Mouse (Mus musculus) embryo, embryonic 10 days (tissue): ENCODE measurements at regions not wholly inside any gene's neighbourhood (a gene's known extent, or its start where the extent isn't known, plus 50 kb on each side); places are given as distances from the start of the nearest gene placed in this dataset.
"Not testable (repeated sequence)": the region's sequence is repeated elsewhere in the genome, so short reads cannot be mapped to it uniquely, and the experiment has no call there.

ENCODE experiments used
- DNase-seq: peaks from one replicate; pipeline ENCODE4 v3.0.0-alpha.2; 2015; ENCODE audit warnings: low spot score

- DNase-seq = no peak
Observed at GRCm38 (mm10) chr9:41446431-41447203, 285.1 kb upstream of the Ubash3b start.

- no peak for DNase-seq
Observed at GRCm38 (mm10) chr9:41442418-41442817, 280.9 kb upstream of the Ubash3b start.

DNA sequence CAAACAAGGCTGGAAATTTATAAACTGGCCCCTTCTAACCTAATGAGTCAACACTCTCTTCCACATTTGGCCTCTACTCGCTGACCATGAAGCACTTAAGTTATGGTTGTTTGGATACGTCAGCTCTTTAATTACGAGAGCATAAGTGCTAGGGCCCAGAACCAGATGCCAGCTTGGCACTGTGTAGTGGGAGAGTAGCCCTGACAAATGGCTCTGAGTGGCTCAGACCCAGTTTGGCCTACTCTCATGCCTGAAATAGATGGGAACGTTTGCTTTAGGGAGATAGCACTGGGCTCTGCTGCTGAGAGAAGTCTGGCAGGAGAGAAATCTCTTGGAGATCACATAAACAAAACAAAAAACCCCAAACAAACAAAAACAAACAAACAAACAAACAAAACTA lies 278.5 kb upstream of the Ubash3b start:
- no peak for DNase-seq

DNA sequence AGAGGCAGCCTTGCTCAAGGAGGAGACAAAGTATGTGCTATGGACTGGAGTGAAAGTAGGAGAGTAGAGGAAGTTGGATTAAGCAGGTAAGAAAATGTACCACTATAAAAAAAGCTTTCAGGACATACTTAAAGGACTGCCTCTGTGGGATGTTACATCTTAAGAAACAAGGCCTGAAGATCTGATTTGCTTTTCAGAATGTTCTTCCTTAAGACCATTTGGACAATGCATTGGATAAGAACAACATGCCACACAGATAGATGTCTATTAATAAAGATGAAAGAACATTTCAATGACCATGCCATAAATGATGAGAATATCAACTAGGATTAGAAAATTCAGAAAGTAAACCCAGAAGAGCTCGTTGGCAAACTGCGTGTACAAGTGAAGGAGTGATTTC lies 276.6 kb upstream of the Ubash3b start:
- no peak for DNase-seq

- no peak for DNase-seq
Observed at GRCm38 (mm10) chr9:41430391-41431343, 269.2 kb upstream of the Ubash3b start.

DNA sequence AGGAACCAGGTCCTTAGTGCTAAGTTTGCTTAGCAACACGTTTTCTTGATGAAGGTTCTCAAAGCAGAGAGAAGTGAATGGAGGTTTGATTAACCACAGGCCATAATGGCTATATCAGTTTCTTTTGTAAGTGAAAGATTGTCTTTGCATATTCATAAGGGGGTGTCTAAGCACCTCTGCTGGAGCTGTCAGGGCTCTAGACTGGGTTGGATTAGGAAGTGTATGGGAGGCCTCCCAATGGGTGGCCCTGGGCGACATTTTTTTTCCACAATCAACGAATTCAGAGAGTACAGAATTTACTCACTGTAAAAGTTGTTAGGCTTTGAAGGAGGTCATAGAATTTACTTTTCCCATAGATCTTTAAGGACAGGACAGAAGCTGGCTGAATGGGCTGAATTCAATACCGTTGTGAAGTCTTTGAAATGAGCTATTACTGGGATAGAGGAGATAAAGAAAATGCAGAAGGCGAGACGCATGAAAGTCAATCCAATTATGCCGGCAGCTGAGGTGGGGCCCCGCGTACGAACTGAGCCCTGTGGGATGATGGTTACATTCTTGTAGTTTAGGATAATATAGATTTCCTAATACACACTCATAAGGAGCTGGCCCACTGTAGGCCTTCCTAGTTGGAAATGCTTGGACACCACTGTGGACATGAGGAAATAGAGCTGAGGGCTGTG lies 268.4 kb upstream of the Ubash3b start:
- DNase-seq = no peak

- DNase-seq = no peak
Observed at GRCm38 (mm10) chr9:41429236-41429635, 267.7 kb upstream of the Ubash3b start.

DNA sequence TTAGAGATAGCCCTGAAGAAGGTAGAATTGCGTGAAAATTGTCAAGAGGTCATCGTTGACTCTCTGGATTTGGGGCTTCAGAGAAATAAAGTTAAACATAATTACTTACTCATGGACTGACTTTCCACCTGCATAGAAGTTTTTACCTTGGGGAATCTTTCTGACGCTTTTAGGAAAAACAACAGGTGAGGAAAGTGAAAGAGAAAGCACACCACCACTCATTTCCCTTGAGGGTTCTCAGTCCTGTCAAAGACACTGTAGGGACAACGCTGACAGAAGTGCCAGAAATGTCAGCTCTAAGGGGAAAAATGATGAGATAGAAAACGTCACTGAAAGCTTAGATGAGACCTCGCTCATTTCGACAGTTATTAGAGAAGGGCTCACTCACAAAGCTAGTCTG lies 265.2 kb upstream of the Ubash3b start:
- no peak for DNase-seq

DNA sequence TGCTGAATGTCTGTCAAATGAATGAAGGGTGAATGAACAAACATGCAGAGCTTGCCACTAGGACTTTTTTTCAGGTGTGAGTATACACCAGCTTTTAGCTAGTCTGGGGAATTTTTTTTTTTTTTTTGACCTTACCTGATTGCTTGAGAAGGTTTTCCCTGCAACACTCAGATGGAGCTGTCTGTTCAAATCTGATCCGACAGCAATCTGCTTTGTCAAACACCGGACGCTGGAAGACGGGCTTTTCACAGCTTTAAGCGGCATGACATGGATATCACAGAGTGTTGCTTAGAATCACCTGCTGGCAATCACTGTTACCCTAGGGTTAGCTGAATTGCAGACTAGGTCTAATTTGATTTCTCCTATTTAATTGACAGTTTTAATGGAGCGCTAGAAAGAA lies 263.7 kb upstream of the Ubash3b start:
- no peak for DNase-seq

DNA sequence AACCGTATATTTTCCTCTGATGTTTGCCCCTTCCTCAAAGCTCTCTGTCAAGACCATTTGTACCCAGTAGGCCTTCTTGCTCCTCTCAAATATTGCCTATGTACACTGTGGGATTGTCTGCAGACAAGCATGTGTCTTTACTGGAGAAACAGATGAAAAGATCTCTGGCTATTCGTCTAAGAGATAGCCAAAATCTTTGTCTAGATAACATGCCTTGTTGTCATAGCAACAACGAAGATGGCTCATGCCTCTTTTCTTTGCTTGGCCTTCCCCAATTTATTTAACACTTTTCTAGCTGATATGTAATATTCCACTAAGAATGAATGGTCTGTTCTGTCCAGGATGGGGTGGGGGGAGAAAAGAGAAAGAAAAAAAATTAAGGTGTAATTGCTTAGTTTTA lies 252.3 kb upstream of the Ubash3b start:
- no peak for DNase-seq

DNA sequence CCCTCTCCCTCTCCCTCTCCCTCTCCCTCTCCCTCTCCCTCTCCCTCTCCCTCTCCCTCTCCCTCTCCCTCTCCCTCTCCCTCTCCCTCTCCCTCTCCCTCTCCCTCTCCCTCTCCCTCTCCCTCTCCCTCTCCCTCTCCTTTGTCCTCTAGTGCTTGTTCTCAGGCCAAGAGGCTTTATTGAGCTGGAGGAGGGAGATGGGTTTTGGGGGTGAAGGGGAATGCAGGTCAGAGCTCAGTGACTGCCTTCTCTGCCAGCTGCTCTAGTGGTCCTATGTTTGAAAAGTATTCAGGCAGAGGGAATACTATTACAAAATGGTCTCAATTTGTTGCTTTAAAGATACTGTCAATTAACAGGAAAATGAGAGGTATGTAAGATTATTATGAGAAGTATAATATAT lies 251.6 kb upstream of the Ubash3b start:
- not testable (repeated sequence) for DNase-seq

GRCm38 (mm10) chr9:41412174-41412757 lies 250.8 kb upstream of the Ubash3b start:
- DNase-seq = no peak

DNA sequence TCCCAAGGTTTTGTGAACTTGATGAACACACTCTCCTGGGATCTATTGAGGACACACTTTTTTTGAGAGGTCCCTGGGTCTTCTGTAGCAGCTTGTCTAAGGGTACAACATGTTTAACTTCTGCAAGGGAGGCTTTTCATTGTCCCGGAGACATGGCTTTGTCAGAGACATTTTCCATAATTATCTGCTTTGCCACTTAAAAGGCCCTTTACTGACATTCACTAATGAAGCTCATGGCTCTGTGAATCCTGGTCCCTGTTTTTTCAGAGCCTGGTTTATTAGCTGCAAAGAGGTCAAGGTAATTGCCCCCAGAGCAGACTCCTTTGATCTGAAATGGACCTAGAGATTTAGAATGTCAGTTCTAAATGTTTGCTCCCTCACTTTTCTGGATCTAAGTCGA lies 246.8 kb upstream of the Ubash3b start:
- DNase-seq = no peak

DNA sequence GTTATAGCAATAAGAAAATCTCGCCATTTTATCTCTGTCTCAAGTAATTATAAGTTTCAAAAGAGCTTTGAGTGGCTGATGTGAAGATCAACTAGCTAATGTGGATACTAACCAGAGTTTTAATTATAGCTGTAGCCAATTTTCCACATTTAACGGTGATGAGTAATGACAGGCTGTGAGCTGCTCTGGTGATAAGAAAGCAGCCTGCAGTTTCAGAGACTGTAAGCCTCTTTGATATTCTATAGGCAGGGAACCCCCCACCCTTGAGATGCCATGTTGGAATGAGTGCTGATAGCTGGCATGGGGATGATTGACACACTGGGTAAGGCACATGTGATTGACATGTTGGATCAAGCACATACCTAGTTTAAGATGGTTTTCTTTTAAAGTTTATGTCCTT lies 245.6 kb upstream of the Ubash3b start:
- DNase-seq = no peak

- DNase-seq = no peak
Observed at GRCm38 (mm10) chr9:41402942-41403341, 241.4 kb upstream of the Ubash3b start.

GRCm38 (mm10) chr9:41400950-41401349 lies 239.5 kb upstream of the Ubash3b start:
- no peak for DNase-seq

GRCm38 (mm10) chr9:41395471-41395870 lies 234.0 kb upstream of the Ubash3b start:
- DNase-seq = peak; percentile 56

- DNase-seq = no peak
Observed at GRCm38 (mm10) chr9:41391591-41392320, 230.3 kb upstream of the Ubash3b start.

DNA sequence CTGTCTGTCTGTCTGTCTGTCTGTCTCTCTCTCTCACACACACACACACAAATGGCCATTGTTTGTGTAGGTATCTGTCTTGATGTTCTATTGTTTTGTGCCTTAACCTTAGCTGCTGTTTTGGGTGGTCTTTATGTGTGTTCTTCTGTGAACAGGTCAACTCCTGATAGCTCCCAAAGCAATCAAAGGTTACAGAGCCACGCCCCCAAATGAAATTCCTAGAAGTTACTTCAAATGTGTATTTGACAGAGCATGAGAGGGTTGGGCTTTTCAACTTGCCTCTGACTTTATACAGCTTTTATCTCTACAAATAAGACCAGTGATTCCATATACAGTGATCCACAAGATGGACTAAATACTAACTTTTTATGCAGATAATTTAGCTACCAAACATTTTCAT lies 217.8 kb upstream of the Ubash3b start:
- DNase-seq = no peak

- peak; percentile 61 for DNase-seq
Observed at GRCm38 (mm10) chr9:41378627-41379231, 217.2 kb upstream of the Ubash3b start.
